Mouse (Mus musculus) cerebellum, adult 9-10 months (tissue): ENCODE measurements at regions not wholly inside any gene's neighbourhood (a gene's known extent, or its start where the extent isn't known, plus 50 kb on each side); places are given as distances from the start of the nearest gene placed in this dataset.

Source experiments
- DNase-seq: peaks from one replicate; pipeline ENCODE4 v3.0.0; 2022

DNA sequence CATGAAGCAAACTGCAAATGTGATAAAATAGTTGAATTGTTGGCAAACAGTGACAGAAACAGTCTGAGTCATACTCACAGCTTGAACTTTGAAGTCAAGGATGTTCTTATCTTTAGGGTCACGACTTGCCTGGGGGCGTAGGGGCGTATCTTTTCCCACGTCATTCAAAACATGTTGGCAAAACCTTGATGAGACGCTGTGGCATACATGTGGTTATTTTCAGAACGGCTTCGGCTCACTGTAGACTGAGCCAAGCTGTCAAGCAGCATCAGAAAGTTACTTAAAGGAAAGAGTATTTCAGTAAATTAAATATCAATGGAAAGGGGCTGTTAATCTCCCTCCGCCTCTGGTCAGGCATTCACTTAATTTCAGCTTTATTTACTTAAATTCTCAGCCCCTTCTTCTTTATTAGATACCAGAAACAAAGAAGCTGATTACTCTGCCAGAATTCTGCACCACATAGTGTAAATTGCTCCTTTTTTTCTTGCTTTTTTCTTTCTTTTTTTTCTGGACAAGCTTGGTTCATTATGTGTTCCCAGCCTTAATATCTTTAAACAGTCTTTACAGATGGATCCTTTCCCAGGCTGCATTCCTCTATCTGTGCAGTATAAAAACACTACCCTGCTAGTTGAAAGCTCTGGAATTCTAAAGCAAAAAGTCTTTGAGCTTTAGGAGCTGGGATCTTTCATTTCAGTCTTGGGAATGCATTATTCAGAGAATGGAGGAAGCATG is 302.9 kb upstream of the Epha3 start:
- no peak for DNase-seq

- DNase-seq = peak; percentile 6
Measured at GRCm38 (mm10) chr16:64166036-64166435, 302.1 kb upstream of the Epha3 start.

DNA sequence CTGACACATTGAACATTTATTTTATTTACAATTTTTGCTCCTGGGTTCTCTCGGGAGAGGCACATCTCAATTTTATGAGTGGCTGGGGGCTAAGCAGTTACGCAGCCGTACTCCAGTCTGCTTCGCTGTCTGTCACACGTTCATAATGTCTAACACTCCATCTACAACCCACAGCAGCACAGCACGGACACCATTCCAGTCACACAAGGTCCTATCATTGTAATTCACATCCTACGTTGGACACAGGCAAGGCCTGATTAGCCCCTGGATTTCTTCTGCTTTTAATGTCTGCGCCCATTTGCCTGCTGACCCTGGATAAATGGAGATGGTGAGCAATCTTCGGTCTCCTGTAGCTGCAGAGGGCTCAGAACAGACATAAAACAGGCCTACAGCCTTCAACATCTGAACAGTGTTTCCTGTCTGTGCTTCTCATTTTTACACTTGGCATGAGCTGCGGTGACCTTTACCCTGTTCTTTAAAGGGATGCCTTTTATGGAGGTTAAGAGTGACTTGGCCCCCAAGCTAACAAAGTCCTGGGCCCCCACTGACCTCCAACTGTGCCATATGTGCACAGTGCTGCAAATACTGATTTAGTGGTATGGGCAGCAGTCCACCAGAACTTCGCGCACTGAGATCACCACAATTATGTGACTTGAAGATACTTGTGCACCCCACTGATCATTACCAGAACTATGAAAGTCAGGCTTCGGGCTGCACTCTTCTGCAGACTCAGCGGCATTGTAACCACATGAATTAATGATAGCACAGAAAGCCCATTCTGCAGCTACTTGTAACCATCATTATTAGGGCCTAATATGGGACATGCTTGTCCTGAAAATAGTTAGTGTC is 281.9 kb upstream of the Epha3 start:
- no peak for DNase-seq
